8 mouse cellular contexts compared by ENCODE assay signal in the genomic region with DNA sequence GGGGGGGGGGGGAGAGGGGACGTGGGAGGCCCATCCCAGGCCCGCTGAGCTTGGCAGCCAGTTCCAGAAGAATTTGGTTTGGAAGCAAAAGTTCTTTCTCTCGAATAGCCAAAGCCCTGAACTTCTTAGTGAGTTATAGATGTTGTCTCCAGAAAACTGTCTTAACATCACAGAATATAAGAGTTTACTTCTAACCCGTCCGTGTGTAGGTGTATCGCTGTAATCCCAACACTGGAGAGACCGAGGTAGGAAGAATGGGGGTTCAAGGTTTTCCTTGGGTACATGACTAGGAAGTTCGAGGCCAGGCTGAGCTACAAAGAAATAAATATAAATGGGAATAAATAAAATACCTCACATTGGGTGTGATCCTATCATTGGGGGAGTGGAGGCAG. TPM values are rescaled to one million over a fixed set of nuclear protein-coding genes. Genes with fewer than 3 reads are reported as not detected.
DNase-seq lines count a peak whose midpoint lies in the region; ATAC-seq and TF ChIP-seq lines count a peak whose summit lies in the region.

No protein-coding gene starts in this region.

- no peak overlapping the region; the same call in 1 of the 2 replicates for H3K9ac ChIP-seq in forebrain, embryonic 11.5 days (ENCODE audit: low read length)
- no peak overlapping the region for H3K9ac ChIP-seq in neural tube, embryonic 14.5 days (replicated peaks; ENCODE audit: low read depth, low read length)

- peak overlapping the region; percentile 24; the same call in 1 of the 2 replicates for H3K4me2 ChIP-seq in forebrain, embryonic 11.5 days (ENCODE audit: low read depth, low read length, severe bottlenecking)
- peak overlapping the region; percentile 24; the same call in 1 of the 2 replicates for H3K4me2 ChIP-seq in neural tube, embryonic 14.5 days (ENCODE audit: low read depth, low read length)

- no peaks in the 10 kb centered on the region for H3K36me3 ChIP-seq in forebrain, embryonic 11.5 days (ENCODE audit: control insufficient read depth, insufficient read depth, low read length)
- peaks cover 5% of the 10 kb centered on the region; the same call in 1 of the 2 replicates for H3K36me3 ChIP-seq in limb, embryonic 10.5 days
- no peaks in the 10 kb centered on the region; the same call in 1 of the 2 replicates for H3K36me3 ChIP-seq in neural tube, embryonic 14.5 days (ENCODE audit: control insufficient read depth, insufficient read depth, low read length)

- H3K27ac ChIP-seq in layer of hippocampus, adult 2 months: no peak overlapping the region
- no peak overlapping the region for H3K27ac ChIP-seq in forebrain, embryonic 11.5 days (ENCODE audit: low read depth, low read length)
- peak overlapping the region; percentile 87; the same call in 1 of the 2 replicates for H3K27ac ChIP-seq in limb, embryonic 10.5 days
- no peak overlapping the region for H3K27ac ChIP-seq in neural tube, embryonic 14.5 days (ENCODE audit: low read depth, low read length)

- H3K27me3 ChIP-seq in forebrain, embryonic 11.5 days (ENCODE audit: control insufficient read depth, insufficient read depth, low read length): no peaks in the 10 kb centered on the region
- H3K27me3 ChIP-seq in limb, embryonic 10.5 days (ENCODE audit: low read depth, poor library complexity, severe bottlenecking): no peaks in the 10 kb centered on the region
- no peaks in the 10 kb centered on the region for H3K27me3 ChIP-seq in neural tube, embryonic 14.5 days (ENCODE audit: control insufficient read depth, insufficient read depth, low read length)

- 50% methylated on average over 8 of the region's 8 CpGs for WGBS in forebrain, embryonic 11.5 days
- 49% methylated on average over 8 of the region's 8 CpGs for WGBS in limb, embryonic 10.5 days
- WGBS in neural tube, embryonic 14.5 days: 57% methylated on average over 7 of the region's 8 CpGs

- TF ChIP-seq CTCF in layer of hippocampus, adult 2 months (conservative IDR thresholded peaks at IDR 0.05): peak; percentile 61

- no peak for DNase-seq in layer of hippocampus, adult 2 months (ENCODE audit: low spot score in 2 of 2)
- DNase-seq in layer of hippocampus, adult 11-12 months (ENCODE audit: low spot score): no peak
- DNase-seq in forebrain, embryonic 11.5 days (ENCODE audit: low spot score): no peak
- DNase-seq in limb, embryonic 10.5 days (ENCODE audit: low spot score): no peak
- DNase-seq in adipocyte (ENCODE audit: low spot score): no peak

- peaks cover 6% of the 10 kb centered on the region; the same call in 1 of the 2 replicates for H3K4me1 ChIP-seq in forebrain, embryonic 11.5 days (replicated peaks; ENCODE audit: control insufficient read depth, insufficient read depth, low read length)
- H3K4me1 ChIP-seq in limb, embryonic 10.5 days: peaks cover 18% of the 10 kb centered on the region
- H3K4me1 ChIP-seq in neural tube, embryonic 14.5 days (ENCODE audit: control insufficient read depth, insufficient read depth, low read length): peaks cover 8% of the 10 kb centered on the region

- 0 out of 2 replicates have a peak, but pooled peaks have one; percentile 6 for ATAC-seq in forebrain, embryonic 11.5 days (replicated peaks; ENCODE audit: low FRiP score)
- ATAC-seq in neural tube, embryonic 14.5 days (ENCODE audit: low read depth): peak; percentile 10
- ATAC-seq in megakaryocyte progenitor cell, adult 5-6 weeks (replicated peaks; ENCODE audit: poor library complexity): no peak
- no peak for ATAC-seq in CD4-positive, CD25-positive, alpha-beta regulatory T cell, adult 4 months

- H3K9me3 ChIP-seq in forebrain, embryonic 11.5 days (ENCODE audit: control insufficient read depth, low read length): no peaks in the 10 kb centered on the region
- H3K9me3 ChIP-seq in limb, embryonic 10.5 days (replicated peaks): no peaks in the 10 kb centered on the region
- H3K9me3 ChIP-seq in neural tube, embryonic 14.5 days (ENCODE audit: control insufficient read depth, low read length): no peaks in the 10 kb centered on the region

- H3K4me3 ChIP-seq in layer of hippocampus, adult 2 months: no peak overlapping the region; the same call in 1 of the 2 replicates
- H3K4me3 ChIP-seq in forebrain, embryonic 11.5 days (ENCODE audit: low read depth, low read length): peak overlapping the region; percentile 84; the same call in 1 of the 2 replicates
- H3K4me3 ChIP-seq in limb, embryonic 10.5 days: peak overlapping the region; percentile 67
- no peak overlapping the region for H3K4me3 ChIP-seq in neural tube, embryonic 14.5 days (ENCODE audit: low read depth, low read length)

RNA-seq across cellular contexts. Expression of gene 1700021F05Rik, which starts 0.4 kb away (rescaled TPM):
- 10 to 100 TPM; 41.3 to 44.9 TPM for total RNA-seq in layer of hippocampus, adult 2 months (2021)
- 59.0 and 69.7 TPM in 2 replicates for polyA plus RNA-seq in forebrain, embryonic 11.5 days (2014; fragmentation: Nextera tagmentation; extraction: Ambion mirVana)
- 59.7 and 63.5 TPM in 2 replicates for polyA plus RNA-seq in limb, embryonic 10.5 days (2016; fragmentation: Nextera tagmentation; extraction: Ambion mirVana)
- polyA plus RNA-seq in neural tube, embryonic 14.5 days (2014; fragmentation: Nextera tagmentation; extraction: Ambion mirVana): 71.8 and 76.5 TPM in 2 replicates
- total RNA-seq in megakaryocyte progenitor cell, adult 5-6 weeks (2015): 27.1 and 27.4 TPM in 2 replicates
- 69.9 and 111 TPM in 2 replicates for total RNA-seq in megakaryocyte progenitor cell, adult 5-6 weeks (2017)
- polyA plus RNA-seq in CD4-positive, CD25-positive, alpha-beta regulatory T cell, adult 4 months (2017; shearing (Covaris generic)): 10 to 100 TPM; 31.3 to 35.7 TPM

RNA-seq across cellular contexts. Expression of gene Gm9803, which starts 17.3 kb away (rescaled TPM):
- 10 to 100 TPM; 12.5 to 12.7 TPM for total RNA-seq in layer of hippocampus, adult 2 months (2021)
- polyA plus RNA-seq in forebrain, embryonic 11.5 days (2014; fragmentation: Nextera tagmentation; extraction: Ambion mirVana): 11.1 and 12.2 TPM in 2 replicates
- 11.1 and 14.8 TPM in 2 replicates for polyA plus RNA-seq in limb, embryonic 10.5 days (2016; fragmentation: Nextera tagmentation; extraction: Ambion mirVana)
- 17.9 and 26.8 TPM in 2 replicates for polyA plus RNA-seq in neural tube, embryonic 14.5 days (2014; fragmentation: Nextera tagmentation; extraction: Ambion mirVana)
- 7.5 and 12.0 TPM in 2 replicates for total RNA-seq in megakaryocyte progenitor cell, adult 5-6 weeks (2015)
- total RNA-seq in megakaryocyte progenitor cell, adult 5-6 weeks (2017): 12.2 TPM in 1 of 2 replicates, not detected in the other
- 10 to 100 TPM; 28.0 to 34.3 TPM for polyA plus RNA-seq in CD4-positive, CD25-positive, alpha-beta regulatory T cell, adult 4 months (2017; shearing (Covaris generic))

RNA-seq across cellular contexts. Expression of gene Cd24a, which starts 36.9 kb away (rescaled TPM):
- 10 to 100 TPM in 1 of 2 experiments, 1 to 10 TPM in 1; 7.3 to 10.2 TPM for total RNA-seq in layer of hippocampus, adult 2 months (2021)
- 342 and 364 TPM in 2 replicates for polyA plus RNA-seq in forebrain, embryonic 11.5 days (2014; fragmentation: Nextera tagmentation; extraction: Ambion mirVana)
- 568 and 623 TPM in 2 replicates for polyA plus RNA-seq in limb, embryonic 10.5 days (2016; fragmentation: Nextera tagmentation; extraction: Ambion mirVana)
- polyA plus RNA-seq in neural tube, embryonic 14.5 days (2014; fragmentation: Nextera tagmentation; extraction: Ambion mirVana): 1,170 and 1,195 TPM in 2 replicates
- total RNA-seq in megakaryocyte progenitor cell, adult 5-6 weeks (2015): 540 and 612 TPM in 2 replicates
- total RNA-seq in megakaryocyte progenitor cell, adult 5-6 weeks (2017): 427 and 442 TPM in 2 replicates
- polyA plus RNA-seq in CD4-positive, CD25-positive, alpha-beta regulatory T cell, adult 4 months (2017; shearing (Covaris generic)): 1 to 10 TPM in 1 of 2 experiments, under 1 TPM in 1; 0.58 to 2.8 TPM

Comparison
In these comparisons a context has a peak if more than half of its experiments do, and no peak if none do; other contexts are left out.
1. H3K4me3 ChIP-seq: peak in forebrain, embryonic 11.5 days (single experiment) and limb, embryonic 10.5 days (single experiment); none in layer of hippocampus, adult 2 months (single experiment) and neural tube, embryonic 14.5 days (single experiment).
2. ATAC-seq: peak in forebrain, embryonic 11.5 days (single experiment) and neural tube, embryonic 14.5 days (single experiment); none in megakaryocyte progenitor cell, adult 5-6 weeks (single experiment) and CD4-positive, CD25-positive, alpha-beta regulatory T cell, adult 4 months (single experiment).
3. RNA of gene Cd24a, which starts 36.9 kb away (polyA plus RNA-seq): 1,170 to 1,195 TPM in neural tube, embryonic 14.5 days, 568 to 623 TPM in limb, embryonic 10.5 days and 342 to 364 TPM in forebrain, embryonic 11.5 days; 0.58 to 2.8 TPM in CD4-positive, CD25-positive, alpha-beta regulatory T cell, adult 4 months; every median in the first group is over 10 times any median in the second.